In the genomic region with DNA sequence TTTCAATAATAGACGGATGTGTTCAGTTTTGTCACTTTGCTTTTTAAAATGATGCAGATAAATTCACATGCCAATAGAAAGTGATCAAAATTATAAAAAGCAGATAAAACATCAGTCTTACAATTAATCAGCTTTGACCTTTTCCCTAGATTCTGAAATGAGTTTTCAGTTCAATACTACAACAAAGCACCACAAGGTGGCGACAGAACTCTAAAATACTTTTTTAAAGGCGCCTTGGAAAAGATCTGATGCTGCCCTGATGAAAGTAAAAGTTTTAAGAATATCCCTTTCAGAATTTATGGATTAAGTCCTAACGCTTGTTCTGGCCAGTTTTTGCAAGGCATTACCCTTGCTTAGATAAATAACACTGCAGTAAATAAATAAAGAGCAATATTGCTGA, we compare ENCODE assay signal across 9 mouse cellular contexts. TPM values are rescaled to one million over a fixed set of nuclear protein-coding genes. Genes with fewer than 3 reads are reported as not detected.
DNase-seq lines count a peak whose midpoint lies in the region; ATAC-seq lines count a peak whose summit lies in the region.
"Had no signal": no experiment of that assay in that cellular context is flagged by ENCODE, and none has a peak within 500 bp of the region (broad histone marks: within the 10 kb centered on the region; RNA-seq: fewer than 3 reads in every experiment).

No protein-coding gene starts in this region.

- 3% methylated on average over 4 of the region's 4 CpGs for WGBS in forebrain, embryonic 12.5 days
- 4% methylated on average over 4 of the region's 4 CpGs for WGBS in forebrain, embryonic 15.5 days
- 1% methylated on average over 4 of the region's 4 CpGs for WGBS in embryonic facial prominence, embryonic 14.5 days

- H3K4me2 ChIP-seq in forebrain, embryonic 12.5 days: 0 out of 2 replicates have a peak overlapping the region, but pooled peaks have one; percentile 4
- H3K4me2 ChIP-seq in forebrain, embryonic 15.5 days (replicated peaks): no peak overlapping the region
- peak overlapping the region; percentile 16; the same call in 1 of the 2 replicates for H3K4me2 ChIP-seq in embryonic facial prominence, embryonic 14.5 days (ENCODE audit: low read depth, low read length)
- H3K4me2 ChIP-seq: stomach, embryonic 15.5 days had no signal

- DNase-seq in 416B (ENCODE audit: low read depth): peak; percentile 76
- peak; percentile 49 for DNase-seq in adrenal gland, adult 2 months
- peak; percentile 75 for DNase-seq in embryonic facial prominence, embryonic 14.5 days (ENCODE audit: low spot score)
- DNase-seq in lung, postnatal 10 days: peak; percentile 67
- peak; percentile 69 for DNase-seq in right cerebral cortex, postnatal 14 days

- no peaks in the 10 kb centered on the region for H3K9me3 ChIP-seq in forebrain, embryonic 12.5 days
- H3K9me3 ChIP-seq in forebrain, embryonic 15.5 days: no peaks in the 10 kb centered on the region
- no peaks in the 10 kb centered on the region for H3K9me3 ChIP-seq in embryonic facial prominence, embryonic 14.5 days (ENCODE audit: control insufficient read depth, low read length)
- H3K9me3 ChIP-seq: stomach, embryonic 15.5 days had no signal

- no peak for ATAC-seq in forebrain, embryonic 12.5 days (ENCODE audit: low FRiP score)
- no peak for ATAC-seq in forebrain, embryonic 15.5 days (replicated peaks)
- no peak for ATAC-seq in embryonic facial prominence, embryonic 14.5 days (ENCODE audit: low read depth)
- peak; percentile 41 for ATAC-seq in inflammation-experienced regulatory T-cells, adult 6 months

- no peaks in the 10 kb centered on the region for H3K36me3 ChIP-seq in forebrain, embryonic 12.5 days (replicated peaks)
- H3K36me3 ChIP-seq in forebrain, embryonic 15.5 days: no peaks in the 10 kb centered on the region
- H3K36me3 ChIP-seq in embryonic facial prominence, embryonic 14.5 days (ENCODE audit: control insufficient read depth, insufficient read depth, low read length): no peaks in the 10 kb centered on the region
- H3K36me3 ChIP-seq: stomach, embryonic 15.5 days had no signal

- H3K4me3 ChIP-seq in forebrain, embryonic 12.5 days (replicated peaks): no peak overlapping the region
- no peak overlapping the region for H3K4me3 ChIP-seq in forebrain, embryonic 15.5 days
- peak overlapping the region; percentile 12; the same call in 1 of the 2 replicates for H3K4me3 ChIP-seq in embryonic facial prominence, embryonic 14.5 days (ENCODE audit: low read depth, low read length)
- H3K4me3 ChIP-seq: stomach, embryonic 15.5 days had no signal

- H3K27ac ChIP-seq in forebrain, embryonic 12.5 days: no peak overlapping the region
- H3K27ac ChIP-seq in forebrain, embryonic 15.5 days (replicated peaks): no peak overlapping the region
- no peak overlapping the region for H3K27ac ChIP-seq in embryonic facial prominence, embryonic 14.5 days (replicated peaks; ENCODE audit: low read depth, low read length)
- H3K27ac ChIP-seq: stomach, embryonic 15.5 days had no signal

- H3K4me1 ChIP-seq in forebrain, embryonic 12.5 days: peaks cover 3% of the 10 kb centered on the region; the same call in 1 of the 2 replicates
- no peaks in the 10 kb centered on the region for H3K4me1 ChIP-seq in forebrain, embryonic 15.5 days
- H3K4me1 ChIP-seq in embryonic facial prominence, embryonic 14.5 days (ENCODE audit: control insufficient read depth, insufficient read depth, low read length): no peaks in the 10 kb centered on the region
- H3K4me1 ChIP-seq: stomach, embryonic 15.5 days had no signal

- H3K27me3 ChIP-seq in forebrain, embryonic 12.5 days: no peaks in the 10 kb centered on the region
- no peaks in the 10 kb centered on the region for H3K27me3 ChIP-seq in forebrain, embryonic 15.5 days
- no peaks in the 10 kb centered on the region for H3K27me3 ChIP-seq in embryonic facial prominence, embryonic 14.5 days (replicated peaks; ENCODE audit: control insufficient read depth, insufficient read depth, low read length)
- H3K27me3 ChIP-seq: stomach, embryonic 15.5 days had no signal

- no peak overlapping the region for H3K9ac ChIP-seq in forebrain, embryonic 12.5 days
- no peak overlapping the region for H3K9ac ChIP-seq in forebrain, embryonic 15.5 days (replicated peaks)
- peak overlapping the region; percentile 35 for H3K9ac ChIP-seq in embryonic facial prominence, embryonic 14.5 days (ENCODE audit: low read depth, low read length)
- H3K9ac ChIP-seq: stomach, embryonic 15.5 days had no signal

RNA-seq across cellular contexts. Expression of a gene that starts 12.9 kb away (rescaled TPM):
- polyA plus RNA-seq in forebrain, embryonic 12.5 days (2016; fragmentation: Nextera tagmentation; extraction: Ambion mirVana): 109 and 113 TPM in 2 replicates
- 88.5 and 90.8 TPM in 2 replicates for polyA plus RNA-seq in forebrain, embryonic 15.5 days (2015; fragmentation: Nextera tagmentation; extraction: Ambion mirVana)
- total RNA-seq in adrenal gland, adult 2 months (2021): 100 to 1,000 TPM in 1 of 2 experiments, 10 to 100 TPM in 1; 82.6 to 118 TPM
- 7.1 and 7.4 TPM in 2 replicates for polyA plus RNA-seq in adrenal gland, adult 2 months (2012; rRNA removed)
- polyA plus RNA-seq in embryonic facial prominence, embryonic 14.5 days (2014; fragmentation: Nextera tagmentation; extraction: Ambion mirVana): 62.1 and 66.2 TPM in 2 replicates
- 100 to 1,000 TPM in 2 of 3 experiments, 10 to 100 TPM in 1; 90.8 to 175 (median 132) TPM for polyA plus RNA-seq in inflammation-experienced regulatory T-cells, adult 6 months (2017; shearing (Covaris generic))

RNA-seq across cellular contexts. Expression of a gene that starts 48.3 kb away (rescaled TPM):
- 25.0 and 33.7 TPM in 2 replicates for polyA plus RNA-seq in forebrain, embryonic 12.5 days (2016; fragmentation: Nextera tagmentation; extraction: Ambion mirVana)
- polyA plus RNA-seq in forebrain, embryonic 15.5 days (2015; fragmentation: Nextera tagmentation; extraction: Ambion mirVana): 36.5 and 43.0 TPM in 2 replicates
- 10 to 100 TPM; 22.0 to 36.9 TPM for total RNA-seq in adrenal gland, adult 2 months (2021)
- 3.6 and 5.0 TPM in 2 replicates for polyA plus RNA-seq in adrenal gland, adult 2 months (2012; rRNA removed)
- polyA plus RNA-seq in embryonic facial prominence, embryonic 14.5 days (2014; fragmentation: Nextera tagmentation; extraction: Ambion mirVana): 17.2 and 17.3 TPM in 2 replicates
- 10 to 100 TPM; 19.6 to 30.8 (median 21.7) TPM for polyA plus RNA-seq in inflammation-experienced regulatory T-cells, adult 6 months (2017; shearing (Covaris generic))
